Mouse (Mus musculus): Measurements from ENCODE around the gene Zfp318.

- TF ChIP-seq CTCF (IDR thresholded peaks at IDR 0.05): peak; percentile 62
- no peak for TF ChIP-seq EP300 (IDR thresholded peaks at IDR 0.05)
Measured at GRCm38 (mm10) chr17:46457791-46458190, 74.3 kb downstream of the Zfp318 start.

Data from lung, postnatal 0 days (tissue).